Mouse (Mus musculus): ENCODE results near the gene Ttyh1. TPM values are rescaled to one million over a fixed set of nuclear protein-coding genes. Genes with fewer than 3 reads are reported as not detected.

The Ttyh1 gene
- polyA plus RNA-seq, 1 experiment from 2014 or later = 6.5 TPM

- H3K4me1 ChIP-seq (ENCODE audit: control insufficient read depth, insufficient read depth, low read length) = peaks cover 3% of the 10 kb centered on the region; the same call in 1 of the 2 replicates
- ATAC-seq = no peak
- WGBS = 88% methylated on average over 11 of the region's 11 CpGs
- H3K36me3 ChIP-seq (ENCODE audit: control insufficient read depth, insufficient read depth, low read length) = no peaks in the 10 kb centered on the region
- no peaks in the 10 kb centered on the region for H3K27me3 ChIP-seq (replicated peaks; ENCODE audit: control insufficient read depth, insufficient read depth, low read length)
- H3K27ac ChIP-seq (ENCODE audit: low read length) = no peak overlapping the region
- no peak overlapping the region for H3K4me2 ChIP-seq (ENCODE audit: low read depth, low read length)
- H3K9ac ChIP-seq (ENCODE audit: low read depth, low read length) = no peak overlapping the region
- no peaks in the 10 kb centered on the region for H3K9me3 ChIP-seq (ENCODE audit: control insufficient read depth, low read length)
- H3K4me3 ChIP-seq (ENCODE audit: low read length) = no peak overlapping the region
Measured at GRCm38 (mm10) chr7:4126992-4127785, 8.0 kb downstream of the Ttyh1 start.

- H3K9me3 ChIP-seq (ENCODE audit: control insufficient read depth, low read length) = no peaks in the 10 kb centered on the region
- no peak overlapping the region for H3K4me2 ChIP-seq (ENCODE audit: low read depth, low read length)
- no peaks in the 10 kb centered on the region for H3K27me3 ChIP-seq (replicated peaks; ENCODE audit: control insufficient read depth, insufficient read depth, low read length)
- 84% methylated on average over 4 of the region's 4 CpGs for WGBS
- H3K4me3 ChIP-seq (ENCODE audit: low read length) = no peak overlapping the region
- H3K4me1 ChIP-seq (ENCODE audit: control insufficient read depth, insufficient read depth, low read length) = peaks cover 3% of the 10 kb centered on the region; the same call in 1 of the 2 replicates
- ATAC-seq = no peak
- no peaks in the 10 kb centered on the region for H3K36me3 ChIP-seq (ENCODE audit: control insufficient read depth, insufficient read depth, low read length)
- no peak overlapping the region for H3K9ac ChIP-seq (ENCODE audit: low read depth, low read length)
- H3K27ac ChIP-seq (ENCODE audit: low read length) = no peak overlapping the region
Measured at GRCm38 (mm10) chr7:4127894-4128293, 8.7 kb downstream of the Ttyh1 start.

GRCm38 (mm10) chr7:4128860-4129259, 9.7 kb downstream of the Ttyh1 start:
- Histone ChIP-seq H3K4me2 (ENCODE audit: low read depth, low read length) (no peak overlapping the region), H3K4me1 (ENCODE audit: control insufficient read depth, insufficient read depth, low read length) (peaks cover 3% of the 10 kb centered on the region; the same call in 1 of the 2 replicates), H3K9ac (ENCODE audit: low read depth, low read length) (no peak overlapping the region), H3K27me3 (replicated peaks; ENCODE audit: control insufficient read depth, insufficient read depth, low read length) (no peaks in the 10 kb centered on the region), H3K27ac (ENCODE audit: low read length) (no peak overlapping the region), H3K36me3 (ENCODE audit: control insufficient read depth, insufficient read depth, low read length) (no peaks in the 10 kb centered on the region), H3K9me3 (ENCODE audit: control insufficient read depth, low read length) (no peaks in the 10 kb centered on the region), H3K4me3 (ENCODE audit: low read length) (no peak overlapping the region)
- ATAC-seq = no peak
- WGBS = 59% methylated on average over 6 of the region's 6 CpGs

GRCm38 (mm10) chr7:4130686-4131452, 11.7 kb downstream of the Ttyh1 start:
- Histone ChIP-seq H3K4me2 (ENCODE audit: low read depth, low read length) (no peak overlapping the region), H3K4me1 (ENCODE audit: control insufficient read depth, insufficient read depth, low read length) (0 out of 2 replicates have a peak, but pooled peaks cover 3% of the 10 kb centered on the region), H3K4me3 (ENCODE audit: low read length) (no peak overlapping the region), H3K27me3 (replicated peaks; ENCODE audit: control insufficient read depth, insufficient read depth, low read length) (no peaks in the 10 kb centered on the region), H3K9ac (ENCODE audit: low read depth, low read length) (no peak overlapping the region), H3K36me3 (ENCODE audit: control insufficient read depth, insufficient read depth, low read length) (no peaks in the 10 kb centered on the region), H3K27ac (ENCODE audit: low read length) (no peak overlapping the region), H3K9me3 (ENCODE audit: control insufficient read depth, low read length) (no peaks in the 10 kb centered on the region)
- WGBS = 32% methylated on average over 13 of the region's 13 CpGs
- peak; percentile 80 for ATAC-seq

- ATAC-seq = no peak
- Histone ChIP-seq H3K27ac (ENCODE audit: low read length) (no peak overlapping the region), H3K4me3 (ENCODE audit: low read length) (no peak overlapping the region), H3K36me3 (ENCODE audit: control insufficient read depth, insufficient read depth, low read length) (no peaks in the 10 kb centered on the region), H3K9ac (ENCODE audit: low read depth, low read length) (no peak overlapping the region), H3K4me1 (ENCODE audit: control insufficient read depth, insufficient read depth, low read length) (0 out of 2 replicates have a peak, but pooled peaks cover 3% of the 10 kb centered on the region), H3K9me3 (ENCODE audit: control insufficient read depth, low read length) (no peaks in the 10 kb centered on the region), H3K4me2 (ENCODE audit: low read depth, low read length) (no peak overlapping the region), H3K27me3 (replicated peaks; ENCODE audit: control insufficient read depth, insufficient read depth, low read length) (no peaks in the 10 kb centered on the region)
- 91% methylated on average over 8 of the region's 8 CpGs for WGBS
Measured at GRCm38 (mm10) chr7:4131964-4132363, 12.8 kb downstream of the Ttyh1 start.

- peaks cover 4% of the 10 kb centered on the region for H3K4me1 ChIP-seq (ENCODE audit: control insufficient read depth, insufficient read depth, low read length)
- no peaks in the 10 kb centered on the region for H3K36me3 ChIP-seq (ENCODE audit: control insufficient read depth, insufficient read depth, low read length)
- H3K4me3 ChIP-seq (ENCODE audit: low read length) = no peak overlapping the region
- H3K27ac ChIP-seq (ENCODE audit: low read length) = no peak overlapping the region
- H3K9me3 ChIP-seq (ENCODE audit: control insufficient read depth, low read length) = no peaks in the 10 kb centered on the region
- no peak overlapping the region for H3K9ac ChIP-seq (ENCODE audit: low read depth, low read length)
- 90% methylated on average over 3 of the region's 3 CpGs for WGBS
- no peaks in the 10 kb centered on the region for H3K27me3 ChIP-seq (replicated peaks; ENCODE audit: control insufficient read depth, insufficient read depth, low read length)
- H3K4me2 ChIP-seq (ENCODE audit: low read depth, low read length) = no peak overlapping the region
- ATAC-seq = no peak
Measured at GRCm38 (mm10) chr7:4132581-4132980, 13.4 kb downstream of the Ttyh1 start.

- no peak overlapping the region for H3K4me3 ChIP-seq (ENCODE audit: low read length)
- H3K36me3 ChIP-seq (ENCODE audit: control insufficient read depth, insufficient read depth, low read length) = no peaks in the 10 kb centered on the region
- no peak for ATAC-seq
- no peaks in the 10 kb centered on the region for H3K9me3 ChIP-seq (ENCODE audit: control insufficient read depth, low read length)
- no peak overlapping the region for H3K27ac ChIP-seq (ENCODE audit: low read length)
- H3K4me1 ChIP-seq (ENCODE audit: control insufficient read depth, insufficient read depth, low read length) = peaks cover 8% of the 10 kb centered on the region
- WGBS = 86% methylated on average over 7 of the region's 7 CpGs
- H3K4me2 ChIP-seq (ENCODE audit: low read depth, low read length) = no peak overlapping the region
- no peak overlapping the region for H3K9ac ChIP-seq (ENCODE audit: low read depth, low read length)
- no peaks in the 10 kb centered on the region for H3K27me3 ChIP-seq (replicated peaks; ENCODE audit: control insufficient read depth, insufficient read depth, low read length)
Measured at GRCm38 (mm10) chr7:4132998-4133397, 13.8 kb downstream of the Ttyh1 start.

- 80% methylated on average over 5 of the region's 5 CpGs for WGBS
- Histone ChIP-seq H3K9ac (ENCODE audit: low read depth, low read length) (no peak overlapping the region), H3K4me2 (ENCODE audit: low read depth, low read length) (no peak overlapping the region)
Measured at GRCm38 (mm10) chr7:4134911-4135310, 15.7 kb downstream of the Ttyh1 start.

GRCm38 (mm10) chr7:4136404-4136770, 17.2 kb downstream of the Ttyh1 start:
- H3K36me3 ChIP-seq (ENCODE audit: control insufficient read depth, insufficient read depth, low read length) = peaks cover 11% of the 10 kb centered on the region; the same call in 1 of the 2 replicates
- peak; percentile 32 for ATAC-seq
- peaks cover 7% of the 10 kb centered on the region for H3K4me1 ChIP-seq (ENCODE audit: control insufficient read depth, insufficient read depth, low read length)
- H3K4me2 ChIP-seq (ENCODE audit: low read depth, low read length) = peak overlapping the region; percentile 80
- under 1% methylated on average over 16 of the region's 16 CpGs for WGBS
- H3K9ac ChIP-seq (ENCODE audit: low read depth, low read length) = peak overlapping the region; percentile 81
- no peaks in the 10 kb centered on the region for H3K27me3 ChIP-seq (replicated peaks; ENCODE audit: control insufficient read depth, insufficient read depth, low read length)
- peak overlapping the region; percentile 25; the same call in 1 of the 2 replicates for H3K27ac ChIP-seq (ENCODE audit: low read length)
- no peaks in the 10 kb centered on the region for H3K9me3 ChIP-seq (ENCODE audit: control insufficient read depth, low read length)
- peak overlapping the region; percentile 91 for H3K4me3 ChIP-seq (ENCODE audit: low read length)

More at GRCm38 (mm10) chr7:4134911-4135310, 15.7 kb downstream of the Ttyh1 start:
- Histone ChIP-seq H3K4me3 (ENCODE audit: low read length) (no peak overlapping the region), H3K9me3 (ENCODE audit: control insufficient read depth, low read length) (no peaks in the 10 kb centered on the region), H3K27me3 (replicated peaks; ENCODE audit: control insufficient read depth, insufficient read depth, low read length) (no peaks in the 10 kb centered on the region), H3K4me1 (ENCODE audit: control insufficient read depth, insufficient read depth, low read length) (peaks cover 11% of the 10 kb centered on the region), H3K27ac (ENCODE audit: low read length) (no peak overlapping the region), H3K36me3 (ENCODE audit: control insufficient read depth, insufficient read depth, low read length) (peaks cover 10% of the 10 kb centered on the region; the same call in 1 of the 2 replicates)
- ATAC-seq = no peak
